Mouse (Mus musculus) heart, postnatal 0 days (tissue): ENCODE results near the gene Lyz2. TPM values are rescaled to one million over a fixed set of nuclear protein-coding genes. Genes with fewer than 3 reads are reported as not detected.
"Not testable (repeated sequence)": the region's sequence is repeated elsewhere in the genome, so short reads cannot be mapped to it uniquely, and the experiment has no call there.

ENCODE experiments used
- ATAC-seq: fragments of 200-750 bp; cut with Nextera tagmentation; 2 replicates; pipeline ENCODE4 v1.8.0; 2017; ENCODE audit warnings: low read depth, moderate number of reproducible peaks, moderate library complexity; ENCODE audit not compliant: insufficient read depth
- DNase-seq: peaks from one replicate; pipeline ENCODE4 v3.0.0-alpha.2; 2016; ENCODE audit warnings: low spot score
- H3K27ac ChIP-seq: fragments of 300-500 bp; sonication (generic); 2 replicates; pipeline ENCODE4 v1.5.1; 2014; ENCODE audit warnings: low read depth, mild to moderate bottlenecking
- H3K27me3 ChIP-seq: fragments of 300-500 bp; sonication (generic); 2 replicates; pipeline ENCODE4 v1.6.1; 2014; ENCODE audit warnings: low read length, mixed read lengths; ENCODE audit not compliant: control insufficient read depth, insufficient read depth
- H3K36me3 ChIP-seq: fragments of 300-500 bp; sonication (generic); replicated peaks from 2 replicates; pipeline ENCODE4 v1.6.1; 2014; ENCODE audit warnings: low read length, mixed read lengths; ENCODE audit not compliant: control insufficient read depth, insufficient read depth
- H3K4me1 ChIP-seq: fragments of 300-500 bp; sonication (generic); 2 replicates; pipeline ENCODE4 v1.6.1; 2014; ENCODE audit warnings: antibody characterized with exemption; ENCODE audit not compliant: control insufficient read depth, insufficient read depth
- H3K4me2 ChIP-seq: fragments of 300-500 bp; sonication (generic); 2 replicates; pipeline ENCODE4 v1.6.1; 2014; ENCODE audit warnings: low read depth, mild to moderate bottlenecking, low read length, moderate library complexity
- H3K4me3 ChIP-seq: fragments of 300-500 bp; sonication (generic); 2 replicates; pipeline ENCODE4 v1.5.1; 2014; ENCODE audit warnings: low read depth, low read length
- H3K9ac ChIP-seq: fragments of 300-500 bp; sonication (generic); replicated peaks from 2 replicates; pipeline ENCODE4 v1.6.1; 2014; ENCODE audit warnings: low read depth, low read length, mixed read lengths
- H3K9me3 ChIP-seq: fragments of 300-500 bp; sonication (generic); replicated peaks from 2 replicates; pipeline ENCODE4 v1.6.1; 2016; ENCODE audit warnings: low read length; ENCODE audit not compliant: control insufficient read depth
- CTCF ChIP-seq: IDR thresholded peaks from 2 replicates; pipeline ENCODE4 v1.5.1; 2016; ENCODE audit warnings: antibody characterized with exemption, control low read depth, low read depth
- EP300 ChIP-seq: IDR thresholded peaks from 2 replicates; pipeline ENCODE4 v1.6.1; 2016; ENCODE audit warnings: antibody characterized with exemption, low read depth
- WGBS: fragments of 180-500 bp; shearing (Covaris S2); extraction: QIAGEN DNeasy Blood & Tissue Kit; methylation state at CpG from one replicate; pipeline ENCODE4 v1.1.7; 2014; 5-methylcytosine and 5-hydroxymethylcytosine counted together
- polyA plus RNA-seq: library from polyadenylated mRNA; unstranded; fragments of >200 nt; fragmentation: Nextera tagmentation; extraction: Ambion mirVana; gene quantifications from 2 replicates; pipeline ENCODE4 v1.2.1, GENCODE M21; 2015
- total RNA-seq: library from RNA; depleted of rRNA; stranded (reverse); fragments of >200 nt; gene quantifications from 2 replicates; pipeline ENCODE4 v1.2.3, GENCODE M21; 2014; ENCODE audit warnings: low replicate concordance

Lyz2 gene
- total and polyA plus RNA-seq, 2 experiments from 2014 or later: 37.1 to 54.7 TPM

DNA sequence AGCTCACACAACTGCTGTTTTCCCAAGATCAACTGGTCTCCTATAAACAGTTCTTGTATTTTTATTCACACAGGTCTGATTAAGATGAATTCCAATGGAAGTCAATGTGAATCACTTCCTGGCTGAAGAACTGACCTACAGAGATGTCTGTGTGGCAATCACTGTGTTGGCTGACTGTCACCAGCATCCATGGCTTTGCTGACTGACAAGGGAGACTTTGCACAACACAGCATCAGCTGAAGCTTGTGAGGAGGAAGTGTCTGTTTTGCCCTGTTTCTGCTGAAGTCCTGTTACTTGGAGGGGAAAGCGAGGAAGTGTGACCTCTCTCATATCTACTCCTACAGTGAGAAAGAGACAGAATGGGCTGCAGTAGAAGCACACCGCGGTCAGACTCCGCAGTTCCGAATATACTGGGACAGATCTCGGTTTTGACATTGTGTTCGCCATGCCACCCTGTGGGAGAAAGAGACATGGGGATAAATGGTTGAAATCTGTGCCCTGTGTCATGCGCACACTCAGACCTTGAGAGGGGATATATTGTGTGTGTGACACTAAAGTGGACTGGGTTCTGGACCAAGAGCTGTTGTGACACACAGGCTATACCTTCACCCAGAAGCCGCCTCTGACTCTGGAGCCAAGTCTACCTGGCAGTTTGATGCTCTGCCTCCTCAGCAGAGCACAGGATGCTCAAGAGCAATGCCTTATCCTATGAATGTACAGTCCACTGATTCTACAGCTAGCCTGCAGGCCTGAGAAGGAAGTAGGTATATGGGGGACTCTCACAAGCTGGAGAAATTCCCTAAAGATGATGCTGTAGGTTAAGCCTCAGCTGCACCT lies 6.3 kb upstream of the Lyz2 start:
- no peak overlapping the region for H3K4me2 ChIP-seq
- no peaks in the 10 kb centered on the region for H3K36me3 ChIP-seq
- no peak overlapping the region for H3K27ac ChIP-seq
- H3K27me3 ChIP-seq: no peaks in the 10 kb centered on the region
- H3K4me3 ChIP-seq: no peak overlapping the region
- no peak for DNase-seq
- H3K4me1 ChIP-seq: no peaks in the 10 kb centered on the region; the same call in 1 of the 2 replicates
- no peak overlapping the region for H3K9ac ChIP-seq
- WGBS: 84% methylated on average over 9 of the region's 9 CpGs
- H3K9me3 ChIP-seq: no peaks in the 10 kb centered on the region
- ATAC-seq: no peak
- TF ChIP-seq EP300 (no peak), CTCF (no peak)

DNA sequence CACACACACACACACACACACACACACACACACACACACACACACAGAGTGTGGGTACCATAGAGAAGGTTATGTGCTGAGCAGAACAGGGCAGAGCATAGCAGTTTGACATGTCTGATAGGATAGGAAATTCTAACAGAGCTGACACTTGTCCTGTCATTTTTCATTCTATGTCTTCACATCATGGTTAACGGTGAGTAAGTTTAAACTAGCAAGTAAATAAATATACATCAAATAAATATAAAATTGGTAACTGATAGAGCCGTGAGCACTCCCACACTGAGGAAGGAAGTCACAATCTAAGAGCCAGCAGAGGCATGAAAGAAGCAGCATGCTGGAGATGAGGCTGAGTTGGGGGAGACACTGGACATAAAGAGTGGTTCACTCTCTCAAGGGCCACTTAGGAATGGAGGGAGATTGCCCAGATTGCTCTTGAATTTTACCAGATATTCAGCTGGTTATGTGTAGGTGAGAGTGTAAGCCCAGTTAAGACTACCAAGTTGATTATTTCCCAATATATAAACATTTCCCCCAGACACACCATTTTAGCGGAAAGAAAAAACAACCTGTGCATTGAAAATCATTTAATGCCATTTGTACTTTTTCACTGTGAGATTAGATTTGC lies 5.2 kb upstream of the Lyz2 start:
- WGBS: 69% methylated on average over 3 of the region's 3 CpGs
- no peaks in the 10 kb centered on the region for H3K9me3 ChIP-seq

GRCm38 (mm10) chr10:117286366-117286970 lies 4.3 kb upstream of the Lyz2 start:
- Histone ChIP-seq H3K27ac (no peak overlapping the region), H3K4me1 (no peaks in the 10 kb centered on the region; the same call in 1 of the 2 replicates), H3K27me3 (no peaks in the 10 kb centered on the region), H3K4me3 (no peak overlapping the region), H3K9me3 (no peaks in the 10 kb centered on the region), H3K36me3 (no peaks in the 10 kb centered on the region), H3K4me2 (no peak overlapping the region), H3K9ac (no peak overlapping the region)
- ATAC-seq (no peak), DNase-seq (no peak)
- 88% methylated on average over 6 of the region's 6 CpGs for WGBS
- TF ChIP-seq EP300: no peak
- no peak for TF ChIP-seq CTCF

More for the DNA sequence above, 5.2 kb upstream of the Lyz2 start:
- H3K9ac ChIP-seq: no peak overlapping the region
- TF ChIP-seq EP300 (no peak), CTCF (no peak)
- H3K4me3 ChIP-seq: no peak overlapping the region
- no peak overlapping the region for H3K4me2 ChIP-seq
- H3K27me3 ChIP-seq: no peaks in the 10 kb centered on the region
- ATAC-seq: no peak
- H3K27ac ChIP-seq: no peak overlapping the region
- no peak for DNase-seq
- H3K4me1 ChIP-seq: no peaks in the 10 kb centered on the region; the same call in 1 of the 2 replicates
- H3K36me3 ChIP-seq: no peaks in the 10 kb centered on the region

GRCm38 (mm10) chr10:117285584-117285983 lies 3.5 kb upstream of the Lyz2 start:
- not testable (repeated sequence) for H3K27ac ChIP-seq, H3K9me3 ChIP-seq, H3K4me2 ChIP-seq, H3K36me3 ChIP-seq, H3K27me3 ChIP-seq, DNase-seq, H3K9ac ChIP-seq, ATAC-seq, H3K4me3 ChIP-seq, H3K4me1 ChIP-seq
- 60% methylated on average over 3 of the region's 7 CpGs for WGBS

- ATAC-seq (no peak), DNase-seq (no peak)
- 59% methylated on average over 10 of the region's 10 CpGs for WGBS
- H3K4me1 ChIP-seq: no peaks in the 10 kb centered on the region; the same call in 1 of the 2 replicates
- no peak overlapping the region for H3K27ac ChIP-seq
- no peaks in the 10 kb centered on the region for H3K36me3 ChIP-seq
- no peak overlapping the region for H3K4me2 ChIP-seq
- no peak overlapping the region for H3K9ac ChIP-seq
- H3K27me3 ChIP-seq: no peaks in the 10 kb centered on the region
- TF ChIP-seq CTCF (no peak), EP300 (no peak)
- H3K9me3 ChIP-seq: no peaks in the 10 kb centered on the region
- no peak overlapping the region for H3K4me3 ChIP-seq
Measured at GRCm38 (mm10) chr10:117284578-117285520, 2.7 kb upstream of the Lyz2 start.
